ENCODE assay signal across 10 mouse cellular contexts in the genomic region with DNA sequence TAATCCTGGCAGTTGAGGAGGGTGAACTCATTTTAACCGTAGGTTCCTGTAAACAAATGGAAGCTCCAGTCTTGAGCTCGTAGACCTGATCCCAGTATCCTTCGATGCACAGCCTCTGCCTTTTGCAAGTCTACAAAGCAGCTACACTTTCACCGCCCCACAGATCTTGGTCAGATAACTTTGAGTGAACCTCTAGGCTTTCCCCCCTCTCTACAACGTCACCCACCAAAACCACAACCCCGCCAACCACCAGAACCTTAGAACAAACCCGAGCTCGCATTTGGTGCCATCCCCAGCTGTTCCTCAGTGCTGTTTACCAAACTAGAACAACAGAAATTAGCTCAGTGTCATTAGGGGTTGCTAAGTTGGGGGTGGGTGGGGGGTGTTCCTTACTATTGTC. TPM values are rescaled to one million over a fixed set of nuclear protein-coding genes. Genes with fewer than 3 reads are reported as not detected.
A peak's percentile ranks its signal among the peaks of the same experiment; 100 is the strongest.
DNase-seq lines count a peak whose midpoint lies in the region; ATAC-seq and TF ChIP-seq lines count a peak whose summit lies in the region.
"Had no signal": no experiment of that assay in that cellular context is flagged by ENCODE, and none has a peak within 500 bp of the region (broad histone marks: within the 10 kb centered on the region; RNA-seq: fewer than 3 reads in every experiment).

No protein-coding gene starts in this region.

- no peaks in the 10 kb centered on the region for H3K79me2 ChIP-seq in heart, adult 2 months (replicated peaks; ENCODE audit: control insufficient read depth, insufficient read depth, low read length)

- TF ChIP-seq CTCF in heart, adult 2 months (IDR thresholded peaks at IDR 0.05), result no peak
- TF ChIP-seq CTCF in lung, postnatal 0 days (IDR thresholded peaks at IDR 0.05), result no peak
- no peak for TF ChIP-seq CTCF in lung, adult 2 months (IDR thresholded peaks at IDR 0.05; ENCODE audit: insufficient read depth, low read length)

- peaks cover 5% of the 10 kb centered on the region for H3K4me1 ChIP-seq in heart, adult 2 months (ENCODE audit: control insufficient read depth, insufficient read depth, low read length)
- peaks cover 4% of the 10 kb centered on the region; the same call in 1 of the 2 replicates for H3K4me1 ChIP-seq in lung, postnatal 0 days (ENCODE audit: insufficient read depth, low read depth, low read length)
- peaks cover 2% of the 10 kb centered on the region for H3K4me1 ChIP-seq in lung, adult 2 months (ENCODE audit: control insufficient read depth, insufficient read depth, low read length)
- H3K4me1 ChIP-seq in liver, embryonic 15.5 days (replicated peaks), result peaks cover 5% of the 10 kb centered on the region; the same call in 1 of the 2 replicates
- no peaks in the 10 kb centered on the region for H3K4me1 ChIP-seq in forebrain, embryonic 16.5 days (replicated peaks; ENCODE audit: control insufficient read depth, insufficient read depth, low read length)
- H3K4me1 ChIP-seq: midbrain, embryonic 10.5 days had no signal

- no peak for ATAC-seq in lung, postnatal 0 days
- peak; percentile 18; the same call in 1 of the 2 replicates for ATAC-seq in liver, embryonic 15.5 days (ENCODE audit: insufficient read depth)
- ATAC-seq in frontal cortex, adult (ENCODE audit: low TSS enrichment), result no peak
- no peak for ATAC-seq in forebrain, embryonic 16.5 days

- 0 out of 2 replicates have a peak, but pooled peaks cover 2% of the 10 kb centered on the region for H3K36me3 ChIP-seq in heart, adult 2 months (ENCODE audit: control insufficient read depth, insufficient read depth, low read length)
- no peaks in the 10 kb centered on the region for H3K36me3 ChIP-seq in lung, postnatal 0 days (ENCODE audit: insufficient read depth, low read length)
- no peaks in the 10 kb centered on the region for H3K36me3 ChIP-seq in liver, embryonic 15.5 days (replicated peaks)
- H3K36me3 ChIP-seq in forebrain, embryonic 16.5 days (ENCODE audit: control insufficient read depth, insufficient read depth), result no peaks in the 10 kb centered on the region
- H3K36me3 ChIP-seq: midbrain, embryonic 10.5 days had no signal

- no peak overlapping the region for H3K9ac ChIP-seq in heart, adult 2 months (ENCODE audit: low read depth, low read length)
- no peak overlapping the region for H3K9ac ChIP-seq in lung, postnatal 0 days (replicated peaks; ENCODE audit: low read depth)
- no peak overlapping the region for H3K9ac ChIP-seq in liver, embryonic 15.5 days
- no peak overlapping the region for H3K9ac ChIP-seq in forebrain, embryonic 16.5 days (replicated peaks; ENCODE audit: low read depth, low read length)

- no peak for TF ChIP-seq POLR2A in heart, adult 2 months (IDR thresholded peaks at IDR 0.05; ENCODE audit: insufficient read depth, low read depth, low read length)
- TF ChIP-seq POLR2A in lung, adult 2 months (IDR thresholded peaks at IDR 0.05; ENCODE audit: borderline replicate concordance, extremely low read depth, low read depth, low read length), result no peak

- WGBS in heart, adult 2 months, result 72% methylated on average over 8 of the region's 8 CpGs
- 63% methylated on average over 8 of the region's 8 CpGs for WGBS in lung, postnatal 0 days
- WGBS in lung, adult 2 months, result 49% methylated on average over 8 of the region's 8 CpGs
- 19% methylated on average over 8 of the region's 8 CpGs for WGBS in liver, embryonic 15.5 days (ENCODE audit: insufficient replicate concordance)
- 93% methylated on average over 8 of the region's 8 CpGs for WGBS in forebrain, embryonic 16.5 days

- H3K27ac ChIP-seq in heart, adult 2 months, result peak overlapping the region; percentile 66
- peak overlapping the region; percentile 73 for H3K27ac ChIP-seq in lung, postnatal 0 days (ENCODE audit: low read length)
- H3K27ac ChIP-seq in liver, embryonic 15.5 days (replicated peaks), result no peak overlapping the region
- no peak overlapping the region for H3K27ac ChIP-seq in forebrain, embryonic 16.5 days (ENCODE audit: low read length)
- H3K27ac ChIP-seq: midbrain, embryonic 10.5 days had no signal

- intact Hi-C loops in heart, adult 2 months (cut with DNase I), result no loop called here
- intact Hi-C loops in heart, postnatal 14 days (cut with DNase I), result loop anchor here (5.0 kb wide), 1 partner anchor 36 kb away; a partner anchor contains a TSS

- DNase-seq in heart, adult 2 months, result no peak
- no peak for DNase-seq in heart, postnatal 14 days
- DNase-seq in lung, postnatal 0 days (ENCODE audit: low spot score), result no peak
- no peak for DNase-seq in lung, adult 2 months
- peak; percentile 82 for DNase-seq in thymus, postnatal 25 days
- DNase-seq: cerebellum, postnatal 10 days had no signal

- no peaks in the 10 kb centered on the region for H3K9me3 ChIP-seq in lung, postnatal 0 days (ENCODE audit: low read length)
- H3K9me3 ChIP-seq in liver, embryonic 15.5 days (replicated peaks), result no peaks in the 10 kb centered on the region
- H3K9me3 ChIP-seq in forebrain, embryonic 16.5 days (ENCODE audit: control insufficient read depth, low read length), result no peaks in the 10 kb centered on the region
- H3K9me3 ChIP-seq: midbrain, embryonic 10.5 days had no signal

- no peak for TF ChIP-seq EP300 in heart, adult 2 months (IDR thresholded peaks at IDR 0.05; ENCODE audit: insufficient read depth, low read depth, low read length)
- TF ChIP-seq EP300 in lung, postnatal 0 days (IDR thresholded peaks at IDR 0.05), result no peak

- H3K4me2 ChIP-seq in lung, postnatal 0 days (replicated peaks; ENCODE audit: low read depth, low read length), result peak overlapping the region; percentile 42
- peak overlapping the region; percentile 27; the same call in 1 of the 2 replicates for H3K4me2 ChIP-seq in liver, embryonic 15.5 days
- H3K4me2 ChIP-seq in forebrain, embryonic 16.5 days (ENCODE audit: low read length), result no peak overlapping the region

- H3K27me3 ChIP-seq in heart, adult 2 months (ENCODE audit: control insufficient read depth, insufficient read depth, low read length), result no peaks in the 10 kb centered on the region
- no peaks in the 10 kb centered on the region for H3K27me3 ChIP-seq in lung, postnatal 0 days (replicated peaks; ENCODE audit: insufficient read depth, low read length)
- no peaks in the 10 kb centered on the region for H3K27me3 ChIP-seq in liver, embryonic 15.5 days
- no peaks in the 10 kb centered on the region for H3K27me3 ChIP-seq in forebrain, embryonic 16.5 days (replicated peaks; ENCODE audit: control insufficient read depth, insufficient read depth, low read length)

- no peak overlapping the region; the same call in 1 of the 2 replicates for H3K4me3 ChIP-seq in heart, adult 2 months
- no peak overlapping the region for H3K4me3 ChIP-seq in lung, postnatal 0 days (ENCODE audit: low read depth, low read length)
- H3K4me3 ChIP-seq in lung, adult 2 months (replicated peaks; ENCODE audit: extremely low read depth, low read depth, low read length), result no peak overlapping the region
- H3K4me3 ChIP-seq in liver, embryonic 15.5 days (replicated peaks), result no peak overlapping the region
- H3K4me3 ChIP-seq in forebrain, embryonic 16.5 days (replicated peaks; ENCODE audit: low read length), result no peak overlapping the region
- H3K4me3 ChIP-seq: midbrain, embryonic 10.5 days had no signal

RNA-seq across cellular contexts. Expression of a gene that starts 37.1 kb away (rescaled TPM):
- total RNA-seq in heart, adult 2 months (2021), result 10 to 100 TPM; 26.4 to 27.9 TPM
- polyA plus RNA-seq in heart, adult 2 months (2012; rRNA removed), result 8.3 and 11.1 TPM in 2 replicates
- 10 to 100 TPM; 32.5 to 34.0 TPM for total RNA-seq in heart, postnatal 14 days (2021)
- 13.1 and 13.7 TPM in 2 replicates for polyA plus RNA-seq in lung, postnatal 0 days (2015; fragmentation: Nextera tagmentation; extraction: Ambion mirVana)
- 16.2 and 19.3 TPM in 2 replicates for polyA plus RNA-seq in lung, adult 2 months (2012; rRNA removed)
- 6.5 and 6.9 TPM in 2 replicates for polyA plus RNA-seq in liver, embryonic 15.5 days (2015; fragmentation: Nextera tagmentation; extraction: Ambion mirVana)
- 21.4 TPM in 2 replicates for polyA plus RNA-seq in forebrain, embryonic 16.5 days (2015; fragmentation: Nextera tagmentation; extraction: Ambion mirVana)

Comparison
In these comparisons a context has a peak if more than half of its experiments do, and no peak if none do; other contexts are left out.
1. H3K27ac ChIP-seq: peak in heart, adult 2 months (single experiment) and lung, postnatal 0 days (single experiment); none in liver, embryonic 15.5 days (single experiment) and forebrain, embryonic 16.5 days (single experiment).